Mouse (Mus musculus) embryonic facial prominence, embryonic 12.5 days (tissue): ENCODE measurements around the gene Gm26657. TPM values are rescaled to one million over a fixed set of nuclear protein-coding genes. Genes with fewer than 3 reads are reported as not detected.
A peak's percentile ranks its signal among the peaks of the same experiment; 100 is the strongest.

Experiments
- ATAC-seq: fragments of 200-750 bp; cut with Nextera tagmentation; 2 replicates; pipeline ENCODE4 v1.8.0; 2017; ENCODE audit not compliant: insufficient number of reproducible peaks, insufficient read depth, low FRiP score, low TSS enrichment
- H3K27ac ChIP-seq: fragments of 300-500 bp; sonication (generic); 2 replicates; pipeline ENCODE4 v1.5.1; 2016; ENCODE audit warnings: mild to moderate bottlenecking
- H3K27me3 ChIP-seq: fragments of 300-500 bp; sonication (generic); 2 replicates; pipeline ENCODE4 v1.6.1; 2016; ENCODE audit warnings: mild to moderate bottlenecking, moderate library complexity
- H3K36me3 ChIP-seq: fragments of 300-500 bp; sonication (generic); 2 replicates; pipeline ENCODE4 v1.6.1; 2016; ENCODE audit warnings: mild to moderate bottlenecking
- H3K4me1 ChIP-seq: fragments of 300-500 bp; sonication (generic); 2 replicates; pipeline ENCODE4 v1.6.1; 2016
- H3K4me2 ChIP-seq: fragments of 300-500 bp; sonication (generic); replicated peaks from 2 replicates; pipeline ENCODE4 v1.6.1; 2016; ENCODE audit warnings: mild to moderate bottlenecking, moderate library complexity
- H3K4me3 ChIP-seq: fragments of 300-500 bp; sonication (generic); 2 replicates; pipeline ENCODE4 v1.5.1; 2016; ENCODE audit warnings: mild to moderate bottlenecking
- H3K9ac ChIP-seq: fragments of 300-500 bp; sonication (generic); 2 replicates; pipeline ENCODE4 v1.6.1; 2016; ENCODE audit warnings: mild to moderate bottlenecking, moderate library complexity
- H3K9me3 ChIP-seq: fragments of 300-500 bp; sonication (generic); 2 replicates; pipeline ENCODE4 v1.6.1; 2016; ENCODE audit warnings: mild to moderate bottlenecking, moderate library complexity
- WGBS: fragments of 180-500 bp; shearing (Covaris S2); methylation state at CpG from one replicate; pipeline ENCODE4 v1.1.7; 2016; 5-methylcytosine and 5-hydroxymethylcytosine counted together
- polyA plus RNA-seq: library from polyadenylated mRNA; unstranded; fragments of >200 nt; fragmentation: Nextera tagmentation; extraction: Ambion mirVana; gene quantifications from 2 replicates; pipeline ENCODE4 v1.2.1, GENCODE M21; 2016

Gene Gm26657
- not detected in 2 replicates for polyA plus RNA-seq

GRCm38 (mm10) chr4:56740020-56740485 is at the start of gene Gm26657:
Gm26657 (plus strand) TSS chr4:56740070.
- Histone ChIP-seq H3K9ac (no peak within 1 kb of the TSS), H3K36me3 (peaks cover 12% of the 10 kb centered on the region), H3K27ac (no peak within 1 kb of the TSS), H3K4me3 (no peak within 1 kb of the TSS), H3K27me3 (no peaks in the 10 kb centered on the region), H3K9me3 (no peaks in the 10 kb centered on the region), H3K4me2 (no peak within 1 kb of the TSS), H3K4me1 (no peaks in the 10 kb centered on the region)
- ATAC-seq: no peak
- 89% methylated on average over 18 of the region's 18 CpGs for WGBS

- Histone ChIP-seq H3K27me3 (no peaks in the 10 kb centered on the region), H3K9me3 (no peaks in the 10 kb centered on the region), H3K4me3 (no peak overlapping the region), H3K9ac (no peak overlapping the region), H3K4me2 (no peak overlapping the region), H3K4me1 (no peaks in the 10 kb centered on the region), H3K36me3 (no peaks in the 10 kb centered on the region), H3K27ac (no peak overlapping the region)
- 81% methylated on average over 7 of the region's 7 CpGs for WGBS
- no peak for ATAC-seq
Measured at GRCm38 (mm10) chr4:56696401-56696800, 43.5 kb upstream of the Gm26657 start.

- no peaks in the 10 kb centered on the region for H3K36me3 ChIP-seq
- no peaks in the 10 kb centered on the region for H3K27me3 ChIP-seq
- no peaks in the 10 kb centered on the region for H3K9me3 ChIP-seq
- H3K4me1 ChIP-seq: no peaks in the 10 kb centered on the region
- no peak overlapping the region for H3K4me2 ChIP-seq
- no peak for ATAC-seq
- no peak overlapping the region for H3K4me3 ChIP-seq
- 41% methylated on average over 5 of the region's 5 CpGs for WGBS
- H3K27ac ChIP-seq: no peak overlapping the region
- no peak overlapping the region for H3K9ac ChIP-seq
Measured at GRCm38 (mm10) chr4:56698671-56699070, 41.2 kb upstream of the Gm26657 start.

- Histone ChIP-seq H3K9ac (no peak overlapping the region), H3K27ac (no peak overlapping the region), H3K4me3 (no peak overlapping the region), H3K4me2 (peak overlapping the region; percentile 30; the same call in 1 of the 2 replicates), H3K4me1 (no peaks in the 10 kb centered on the region), H3K27me3 (no peaks in the 10 kb centered on the region), H3K36me3 (no peaks in the 10 kb centered on the region), H3K9me3 (no peaks in the 10 kb centered on the region)
- WGBS: 5% methylated on average over 10 of the region's 10 CpGs
- no peak for ATAC-seq
Measured at GRCm38 (mm10) chr4:56702234-56702633, 37.6 kb upstream of the Gm26657 start.

- 88% methylated on average over 3 of the region's 3 CpGs for WGBS
- no peak overlapping the region for H3K9ac ChIP-seq
- no peaks in the 10 kb centered on the region for H3K27me3 ChIP-seq
- H3K9me3 ChIP-seq: no peaks in the 10 kb centered on the region
- H3K4me1 ChIP-seq: peaks cover 9% of the 10 kb centered on the region
- H3K36me3 ChIP-seq: no peaks in the 10 kb centered on the region
- no peak overlapping the region for H3K4me2 ChIP-seq
- no peak overlapping the region for H3K4me3 ChIP-seq
- no peak overlapping the region for H3K27ac ChIP-seq
- ATAC-seq: no peak
Measured at GRCm38 (mm10) chr4:56713155-56713554, 26.7 kb upstream of the Gm26657 start.

GRCm38 (mm10) chr4:56716801-56717200 is 23.1 kb upstream of the Gm26657 start:
- H3K4me3 ChIP-seq: no peak overlapping the region
- H3K4me2 ChIP-seq: no peak overlapping the region
- WGBS: 64% methylated on average over 5 of the region's 5 CpGs
- ATAC-seq: no peak
- H3K4me1 ChIP-seq: 0 out of 2 replicates have a peak, but pooled peaks cover 4% of the 10 kb centered on the region
- H3K9ac ChIP-seq: no peak overlapping the region
- no peak overlapping the region for H3K27ac ChIP-seq
- no peaks in the 10 kb centered on the region for H3K36me3 ChIP-seq
- no peaks in the 10 kb centered on the region for H3K9me3 ChIP-seq
- no peaks in the 10 kb centered on the region for H3K27me3 ChIP-seq

GRCm38 (mm10) chr4:56717932-56718331 is 21.9 kb upstream of the Gm26657 start:
- Histone ChIP-seq H3K4me3 (no peak overlapping the region), H3K4me1 (0 out of 2 replicates have a peak, but pooled peaks cover 4% of the 10 kb centered on the region), H3K27me3 (no peaks in the 10 kb centered on the region), H3K9ac (no peak overlapping the region), H3K4me2 (no peak overlapping the region), H3K36me3 (no peaks in the 10 kb centered on the region), H3K27ac (no peak overlapping the region), H3K9me3 (no peaks in the 10 kb centered on the region)
- ATAC-seq: no peak
- WGBS: 90% methylated on average over 3 of the region's 3 CpGs

- H3K4me3 ChIP-seq: no peak overlapping the region
- no peak overlapping the region for H3K4me2 ChIP-seq
- H3K27ac ChIP-seq: no peak overlapping the region
- H3K4me1 ChIP-seq: 0 out of 2 replicates have a peak, but pooled peaks cover 4% of the 10 kb centered on the region
- H3K9ac ChIP-seq: no peak overlapping the region
- no peaks in the 10 kb centered on the region for H3K27me3 ChIP-seq
- no peaks in the 10 kb centered on the region for H3K36me3 ChIP-seq
- 56% methylated on average over 12 of the region's 12 CpGs for WGBS
- no peak for ATAC-seq
- no peaks in the 10 kb centered on the region for H3K9me3 ChIP-seq
Measured at GRCm38 (mm10) chr4:56718573-56719442, 21.1 kb upstream of the Gm26657 start.

GRCm38 (mm10) chr4:56719456-56719855 is 20.4 kb upstream of the Gm26657 start:
- no peak for ATAC-seq
- H3K9ac ChIP-seq: no peak overlapping the region
- no peak overlapping the region for H3K4me3 ChIP-seq
- no peak overlapping the region for H3K27ac ChIP-seq
- WGBS: 64% methylated on average over 9 of the region's 9 CpGs
- no peaks in the 10 kb centered on the region for H3K27me3 ChIP-seq
- H3K36me3 ChIP-seq: no peaks in the 10 kb centered on the region
- 0 out of 2 replicates have a peak, but pooled peaks cover 4% of the 10 kb centered on the region for H3K4me1 ChIP-seq
- no peak overlapping the region for H3K4me2 ChIP-seq
- no peaks in the 10 kb centered on the region for H3K9me3 ChIP-seq

- Histone ChIP-seq H3K27me3 (no peaks in the 10 kb centered on the region), H3K9ac (no peak overlapping the region), H3K4me2 (no peak overlapping the region), H3K9me3 (no peaks in the 10 kb centered on the region), H3K27ac (no peak overlapping the region), H3K36me3 (no peaks in the 10 kb centered on the region), H3K4me3 (no peak overlapping the region), H3K4me1 (0 out of 2 replicates have a peak, but pooled peaks cover 4% of the 10 kb centered on the region)
- ATAC-seq: no peak
- WGBS: 71% methylated on average over 9 of the region's 9 CpGs
Measured at GRCm38 (mm10) chr4:56720403-56720802, 19.5 kb upstream of the Gm26657 start.

GRCm38 (mm10) chr4:56721469-56721868 is 18.4 kb upstream of the Gm26657 start:
- Histone ChIP-seq H3K9ac (no peak overlapping the region), H3K36me3 (no peaks in the 10 kb centered on the region), H3K4me1 (0 out of 2 replicates have a peak, but pooled peaks cover 4% of the 10 kb centered on the region), H3K9me3 (no peaks in the 10 kb centered on the region), H3K27ac (no peak overlapping the region), H3K4me3 (no peak overlapping the region), H3K4me2 (no peak overlapping the region), H3K27me3 (no peaks in the 10 kb centered on the region)
- no peak for ATAC-seq
- WGBS: 30% methylated on average over 3 of the region's 3 CpGs

- Histone ChIP-seq H3K4me1 (0 out of 2 replicates have a peak, but pooled peaks cover 4% of the 10 kb centered on the region), H3K9me3 (no peaks in the 10 kb centered on the region), H3K27me3 (no peaks in the 10 kb centered on the region), H3K9ac (no peak overlapping the region), H3K4me2 (no peak overlapping the region), H3K36me3 (no peaks in the 10 kb centered on the region), H3K4me3 (no peak overlapping the region), H3K27ac (no peak overlapping the region)
- WGBS: 67% methylated on average over 6 of the region's 6 CpGs
- no peak for ATAC-seq
Measured at GRCm38 (mm10) chr4:56722346-56722745, 17.5 kb upstream of the Gm26657 start.
